Mouse (Mus musculus) urinary bladder, postnatal 10 days (tissue): ENCODE results near the gene Med29.
"Not testable (repeated sequence)": the region's sequence is repeated elsewhere in the genome, so short reads cannot be mapped to it uniquely, and the experiment has no call there.

Source experiments
- DNase-seq: peaks from one replicate; pipeline ENCODE4 v3.0.0; 2022; ENCODE audit warnings: low spot score

The Med29 gene

DNA sequence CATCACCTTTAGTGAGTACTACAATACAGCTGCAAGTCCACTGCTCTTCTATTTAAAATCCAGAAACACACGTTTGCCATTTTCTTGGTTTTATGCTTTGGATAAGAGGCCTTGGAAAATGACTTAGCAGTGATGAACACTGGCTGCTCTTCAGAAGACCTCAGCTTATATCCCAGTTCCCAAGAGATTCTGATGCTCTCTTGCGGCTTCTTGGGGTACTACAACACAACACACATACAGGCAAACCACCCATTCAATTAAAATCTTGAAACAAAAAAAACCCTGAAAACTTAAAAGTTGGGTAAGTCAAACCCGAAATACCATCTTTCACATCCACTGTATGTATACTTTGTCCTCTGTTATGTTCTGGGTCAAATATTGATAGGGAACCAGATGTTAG is 5.5 kb upstream of the Med29 start:
- no peak for DNase-seq

DNA sequence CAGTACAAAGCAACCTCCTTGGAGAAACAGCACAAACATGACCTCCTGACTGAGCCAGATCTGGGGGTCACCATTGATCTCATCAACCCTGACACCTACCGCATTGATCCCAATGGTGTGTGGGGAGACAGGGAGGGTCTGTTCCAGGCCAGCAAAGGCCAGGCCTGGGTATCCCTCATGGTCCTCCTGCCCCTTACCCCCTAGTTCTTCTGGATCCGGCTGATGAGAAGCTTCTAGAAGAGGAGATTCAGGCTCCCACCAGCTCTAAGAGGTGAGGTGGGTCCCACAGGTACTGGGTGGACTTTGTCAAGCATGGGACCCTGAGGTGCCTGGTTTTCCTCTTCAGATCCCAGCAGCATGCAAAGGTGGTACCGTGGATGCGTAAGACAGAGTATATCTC is 2.9 kb upstream of the Med29 start:
- no peak for DNase-seq

DNA sequence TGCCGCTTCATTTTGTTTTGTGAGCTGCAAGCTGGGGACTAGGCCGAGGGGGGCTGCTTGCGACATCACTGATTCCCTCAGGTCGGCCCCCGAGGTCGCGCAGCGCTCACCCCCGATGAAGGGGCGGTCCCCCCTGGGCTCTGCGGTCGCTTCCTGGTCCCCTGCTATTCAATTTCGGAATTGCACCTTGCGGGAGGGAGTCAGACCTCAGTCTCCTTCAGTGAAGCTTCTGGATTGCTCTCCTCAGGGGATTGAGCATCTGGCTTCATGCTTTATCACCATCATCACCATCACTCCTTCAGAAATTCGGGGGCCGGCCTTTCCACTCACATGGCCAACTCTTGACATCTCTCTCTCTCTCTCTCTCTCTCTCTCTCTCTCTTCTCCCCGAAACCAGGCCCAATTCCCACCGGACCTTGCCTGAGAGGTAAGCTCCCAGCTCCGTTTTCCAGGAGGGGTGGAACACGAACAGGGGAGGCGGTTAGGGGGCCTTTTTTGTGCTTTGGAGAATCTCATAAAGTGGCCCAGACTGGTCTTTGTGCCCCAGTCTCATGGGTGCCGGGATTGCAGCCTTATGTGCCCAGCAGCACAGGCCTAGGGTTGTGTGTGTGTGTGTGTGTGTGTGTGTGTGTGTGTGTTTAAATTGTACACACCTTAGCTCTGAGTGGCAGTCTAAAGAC is 904 bp upstream of the Med29 start:
- DNase-seq = no peak

DNA sequence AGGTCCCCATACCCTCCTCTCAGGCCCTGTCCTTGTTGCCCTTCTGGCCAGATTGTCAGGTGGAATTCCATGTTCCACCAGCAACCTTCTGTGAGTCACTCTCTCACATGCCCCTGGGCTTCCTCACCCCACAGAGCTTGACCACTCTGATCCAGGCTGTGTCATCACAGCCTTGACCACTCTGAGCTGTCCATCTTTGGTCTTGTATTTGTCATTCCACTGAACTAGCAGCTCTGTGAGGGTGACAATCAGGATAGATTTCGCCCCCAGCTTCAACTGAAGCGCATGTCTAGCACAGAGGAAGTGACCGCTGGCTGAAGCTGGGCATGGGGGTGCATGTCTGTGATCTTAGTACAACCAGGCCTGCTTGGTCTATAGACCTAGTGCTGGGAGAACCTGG is 2.2 kb downstream of the Med29 start:
- DNase-seq = no peak

DNA sequence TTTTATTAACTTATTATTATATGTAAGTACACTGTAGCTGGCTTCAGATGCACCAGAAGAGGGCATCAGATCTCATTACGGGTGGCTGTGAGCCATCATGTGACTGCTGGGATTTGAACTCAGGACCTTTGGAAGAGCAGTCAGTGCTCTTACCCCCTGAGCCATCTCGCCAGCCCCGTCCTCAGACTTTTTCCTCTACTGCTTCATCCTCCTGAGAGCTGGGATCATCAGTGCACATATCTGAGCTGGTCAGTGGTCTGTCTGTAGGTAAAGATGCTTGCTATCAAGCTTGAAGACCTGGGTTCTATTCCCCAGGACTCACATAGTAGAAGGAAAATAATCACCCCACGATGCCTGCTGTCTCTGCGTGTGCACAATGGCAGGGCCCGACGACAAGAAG is 5.1 kb downstream of the Med29 start:
- DNase-seq = not testable (repeated sequence)

DNA sequence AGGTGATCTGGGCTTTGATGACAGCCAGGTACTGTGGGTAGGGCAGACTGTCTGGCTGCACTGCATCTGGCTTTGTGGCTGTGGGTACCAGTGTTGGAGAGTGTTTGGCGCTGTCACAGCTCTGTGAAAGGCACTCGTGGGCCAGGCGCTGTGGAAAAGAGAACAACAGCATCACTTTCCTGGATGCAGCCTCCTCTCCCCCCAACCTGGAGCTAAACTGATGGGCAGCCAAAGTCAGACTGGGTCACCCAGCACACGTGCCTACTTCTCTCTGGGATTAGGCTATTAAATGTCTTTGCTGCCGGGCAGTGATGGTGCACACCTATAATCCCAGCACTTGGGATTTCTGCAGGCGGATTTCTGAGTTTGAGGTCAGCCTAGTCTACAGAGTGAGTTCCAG is 5.6 kb downstream of the Med29 start:
- not testable (repeated sequence) for DNase-seq

DNA sequence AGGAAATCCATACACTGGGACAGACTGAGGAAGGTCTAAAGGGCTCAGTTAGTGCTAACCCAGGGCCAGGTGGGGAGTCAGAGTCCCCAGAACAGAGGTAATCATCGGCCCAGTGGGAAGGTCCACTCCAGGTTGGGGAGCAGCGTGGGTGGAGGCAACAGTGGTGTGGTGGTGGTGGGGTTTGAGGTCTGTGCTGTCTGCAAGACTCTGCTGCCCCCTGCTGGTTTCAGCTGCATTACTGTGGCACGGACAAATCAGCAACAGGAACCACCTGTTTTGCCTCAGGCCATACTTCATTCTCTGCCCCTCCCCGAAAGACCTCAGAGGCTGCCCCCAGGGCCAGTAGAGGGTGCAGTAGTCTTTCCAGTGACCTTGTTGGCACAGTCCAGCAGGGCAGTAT is 6.0 kb downstream of the Med29 start:
- no peak for DNase-seq

DNA sequence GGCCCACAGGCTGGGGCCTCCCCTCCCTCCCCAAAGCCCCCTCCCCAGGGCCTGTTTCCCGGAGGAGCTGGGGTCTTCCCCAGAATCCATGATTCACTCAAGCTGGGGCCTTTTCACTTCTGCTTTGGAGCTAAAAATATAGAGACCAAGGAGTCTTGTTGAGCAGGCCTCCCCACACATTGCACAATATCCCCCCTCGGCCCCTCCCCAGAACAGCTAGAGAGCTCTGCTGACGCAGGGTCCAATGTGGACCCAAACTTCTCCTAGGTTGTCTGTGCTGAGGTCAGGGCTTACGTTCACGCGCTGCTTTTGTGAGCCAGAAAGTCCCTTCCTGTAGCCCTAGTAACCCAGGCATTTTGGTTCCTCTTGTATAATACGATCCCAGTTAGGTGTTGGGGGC is 6.5 kb downstream of the Med29 start:
- no peak for DNase-seq

DNA sequence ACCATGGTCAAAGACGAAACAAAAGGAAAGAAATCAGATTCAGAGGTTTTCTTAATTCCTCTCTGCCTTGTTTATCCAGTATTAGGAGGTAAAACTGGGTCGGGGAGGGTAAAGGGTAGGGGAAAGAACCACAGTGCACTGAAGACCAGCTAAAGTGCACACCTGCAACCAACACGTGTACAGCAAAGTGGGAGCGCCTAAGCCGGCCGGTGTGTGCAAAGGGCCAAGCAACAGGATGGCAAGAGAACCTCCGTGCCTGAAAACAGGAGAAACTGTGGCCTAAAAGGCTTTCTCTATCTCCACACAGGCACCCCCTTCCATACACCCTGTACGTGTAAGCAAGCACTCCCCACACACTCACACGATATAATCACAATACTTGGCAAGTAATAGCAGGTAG is 7.3 kb downstream of the Med29 start:
- no peak for DNase-seq

DNA sequence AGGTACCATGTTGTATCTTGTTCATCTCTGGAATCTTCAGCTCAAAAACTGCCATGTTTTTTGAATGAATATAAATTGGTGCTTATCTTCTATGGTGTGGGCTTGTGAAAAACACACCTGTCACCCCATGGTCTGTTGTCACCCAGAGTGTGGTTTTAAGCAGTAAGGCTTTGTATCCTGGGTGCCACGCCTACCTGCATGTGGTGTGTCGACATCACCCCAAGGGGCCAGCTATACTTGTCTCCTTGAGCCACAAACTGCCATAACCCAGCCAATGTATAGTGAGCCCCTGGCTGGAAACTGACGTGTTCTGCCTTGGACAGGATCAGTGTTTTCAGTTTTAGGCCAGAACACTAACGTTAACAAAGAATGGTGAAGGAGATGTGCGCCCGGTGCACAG is 8.3 kb downstream of the Med29 start:
- no peak for DNase-seq

DNA sequence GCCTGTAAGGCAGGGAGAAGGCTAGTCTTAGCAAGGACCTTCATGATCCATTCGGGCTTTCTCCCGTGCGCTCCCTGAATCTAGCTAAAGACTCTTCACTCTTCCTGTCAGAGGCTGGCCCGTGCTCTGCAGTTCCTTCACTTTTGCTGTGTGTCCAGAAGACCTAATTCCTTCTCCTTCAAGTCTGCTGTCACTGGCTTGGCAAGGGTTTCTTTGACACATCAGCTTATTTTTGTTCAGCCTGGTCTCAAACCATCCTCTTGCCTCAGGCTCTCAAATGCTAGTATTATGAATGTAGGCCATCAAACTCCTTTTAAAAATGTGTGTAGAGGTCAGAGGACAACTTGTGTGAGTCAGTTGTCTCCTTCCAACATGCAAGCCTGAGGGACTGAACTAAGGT is 8.9 kb downstream of the Med29 start:
- DNase-seq = no peak

DNA sequence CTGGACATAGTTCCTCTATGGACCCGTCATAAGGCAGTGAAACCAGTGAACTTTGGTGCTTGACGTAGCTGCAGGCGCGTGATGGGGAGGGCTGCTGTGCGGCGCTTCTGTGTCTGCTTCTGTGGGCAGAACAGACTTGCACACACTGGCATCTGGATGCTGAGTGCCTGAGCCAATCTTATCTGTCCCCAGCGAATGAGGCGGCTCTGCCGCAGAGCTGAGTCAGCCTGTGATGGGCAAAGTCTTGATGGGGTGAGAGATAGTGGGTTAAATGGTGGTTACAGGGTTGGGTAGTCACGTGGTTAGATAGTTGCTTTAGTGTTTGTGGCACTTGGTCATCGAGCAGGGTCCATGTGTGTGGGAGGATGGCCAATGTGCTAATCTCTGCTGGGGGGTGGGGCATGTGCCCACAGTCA is 9.5 kb downstream of the Med29 start:
- no peak for DNase-seq

DNA sequence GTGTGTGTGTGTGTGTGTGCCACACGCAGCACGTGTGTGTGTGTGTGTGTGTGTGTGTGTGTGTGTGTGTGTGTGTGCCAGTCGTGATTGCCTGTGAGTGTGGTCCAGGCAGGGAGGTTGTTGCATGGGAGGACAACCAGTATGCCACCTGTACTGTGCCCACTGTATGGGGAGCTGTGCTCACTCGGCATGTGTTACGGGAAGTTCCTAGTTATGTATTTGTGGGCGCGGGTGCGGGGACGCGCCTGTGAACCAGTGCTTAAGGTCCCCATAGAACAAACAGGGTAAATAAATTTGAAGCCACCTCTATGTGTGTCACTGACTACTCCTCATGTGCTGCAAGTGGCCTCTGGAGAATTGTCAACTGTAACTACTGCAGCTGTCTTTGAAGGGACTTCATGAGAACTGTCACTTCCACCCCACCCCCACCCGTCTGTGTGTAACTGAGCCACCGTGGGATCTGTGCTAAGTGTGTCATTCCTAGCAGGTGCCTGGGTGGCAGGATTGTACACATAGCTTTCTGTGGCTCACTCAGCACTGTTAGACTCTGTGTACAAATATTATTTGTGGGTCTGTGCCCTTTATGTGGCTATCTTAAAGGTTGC is 10.1 kb downstream of the Med29 start:
- no peak for DNase-seq

DNA sequence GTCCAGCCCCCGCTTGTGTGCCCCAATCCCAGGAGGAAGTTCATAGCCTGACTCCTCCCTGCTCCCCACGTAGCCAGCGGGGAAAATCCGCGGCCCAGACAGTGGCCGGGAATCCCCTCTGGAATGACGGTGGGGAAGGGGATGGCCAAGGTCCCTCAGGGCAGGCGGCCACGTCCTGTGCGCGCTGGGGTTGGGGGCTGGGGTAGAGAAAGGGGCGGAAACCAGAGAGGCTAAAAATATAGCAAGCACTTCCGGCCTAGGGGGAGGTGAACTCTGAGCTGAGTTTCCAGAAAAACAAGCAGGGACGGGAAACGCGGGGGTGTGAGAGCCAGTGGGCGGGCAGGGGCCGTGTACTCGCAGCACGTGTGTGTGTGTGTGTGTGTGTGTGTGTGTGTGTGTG is 10.6 kb downstream of the Med29 start:
- DNase-seq = no peak

DNA sequence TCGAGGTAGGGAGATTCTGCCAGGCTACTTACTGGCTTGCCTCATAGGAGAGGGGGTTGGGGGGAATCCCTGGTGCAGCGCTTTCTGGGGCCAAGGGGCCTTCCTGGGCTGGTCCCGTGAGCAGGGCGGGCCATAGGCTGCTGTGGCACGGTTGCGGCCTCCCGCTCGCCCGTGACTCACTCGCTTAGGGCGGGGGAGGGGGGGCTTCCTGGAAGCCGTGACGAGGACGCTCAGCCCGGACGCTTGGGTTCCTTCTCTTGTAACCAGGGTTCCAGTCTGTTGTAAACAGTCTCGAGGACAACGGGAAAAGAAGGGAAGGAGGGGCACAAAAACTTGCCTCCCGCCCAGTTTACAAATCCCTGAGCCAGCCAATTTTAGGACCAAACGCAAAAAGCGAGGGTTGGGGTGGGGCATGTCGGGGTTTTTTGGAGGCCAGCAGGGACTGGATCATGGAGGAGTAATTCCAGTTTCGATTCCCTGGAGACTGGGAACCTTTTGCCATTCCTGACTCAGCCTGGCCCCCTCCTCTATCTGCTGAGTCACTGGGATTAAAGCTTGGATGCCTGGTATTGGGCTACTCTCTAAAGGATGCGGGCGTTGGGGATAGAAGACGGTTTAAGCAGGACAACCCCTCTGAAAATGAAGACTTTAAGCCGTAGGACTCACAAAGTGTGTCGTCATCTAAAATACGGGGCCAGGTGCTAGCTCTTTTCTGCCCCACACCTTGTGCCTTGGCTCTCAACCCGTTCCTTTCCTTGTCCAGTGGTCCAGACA is 11.3 kb downstream of the Med29 start:
- no peak for DNase-seq

DNA sequence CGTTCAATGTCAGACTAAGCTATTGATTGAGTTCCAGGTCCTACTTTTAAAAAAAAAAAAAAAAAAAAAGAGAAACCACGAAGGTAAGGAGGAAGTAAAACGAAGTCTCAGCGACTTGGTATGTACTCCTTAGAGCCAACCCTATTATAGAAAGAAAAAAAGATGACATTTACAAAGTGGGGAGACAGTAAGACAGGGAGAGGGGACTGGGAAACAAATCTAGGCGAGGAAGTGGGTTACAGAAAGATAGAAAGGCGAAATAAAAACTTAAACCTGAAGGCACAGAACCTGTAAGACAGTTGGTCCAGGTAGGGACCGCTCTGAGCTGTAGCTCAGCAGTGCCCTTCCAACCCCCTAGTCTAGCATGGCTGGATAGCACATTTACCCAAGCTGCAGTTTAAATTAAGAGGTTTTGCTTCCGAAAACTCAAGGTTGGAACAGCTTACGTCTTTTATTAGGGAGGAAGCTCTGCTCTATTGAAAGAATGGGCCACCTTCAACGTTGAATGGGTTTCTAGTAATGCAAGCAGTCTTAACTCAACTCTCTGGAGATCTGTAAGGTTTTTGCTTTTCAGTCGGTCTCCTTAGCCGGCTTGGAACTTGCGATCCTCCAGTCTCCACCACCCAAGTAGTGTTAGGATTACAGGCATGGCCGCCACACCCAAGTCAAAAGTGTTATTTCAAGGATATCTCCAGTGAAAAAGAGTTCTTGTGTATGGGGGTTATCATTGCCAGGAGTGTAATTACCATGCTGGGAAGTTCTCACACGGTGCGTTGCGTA is 12.1 kb downstream of the Med29 start, which contains the start of gene Zfp36:
Zfp36 (minus strand) TSS at position 17 of the 780 bp plus-strand sequence.
- DNase-seq = no peak

DNA sequence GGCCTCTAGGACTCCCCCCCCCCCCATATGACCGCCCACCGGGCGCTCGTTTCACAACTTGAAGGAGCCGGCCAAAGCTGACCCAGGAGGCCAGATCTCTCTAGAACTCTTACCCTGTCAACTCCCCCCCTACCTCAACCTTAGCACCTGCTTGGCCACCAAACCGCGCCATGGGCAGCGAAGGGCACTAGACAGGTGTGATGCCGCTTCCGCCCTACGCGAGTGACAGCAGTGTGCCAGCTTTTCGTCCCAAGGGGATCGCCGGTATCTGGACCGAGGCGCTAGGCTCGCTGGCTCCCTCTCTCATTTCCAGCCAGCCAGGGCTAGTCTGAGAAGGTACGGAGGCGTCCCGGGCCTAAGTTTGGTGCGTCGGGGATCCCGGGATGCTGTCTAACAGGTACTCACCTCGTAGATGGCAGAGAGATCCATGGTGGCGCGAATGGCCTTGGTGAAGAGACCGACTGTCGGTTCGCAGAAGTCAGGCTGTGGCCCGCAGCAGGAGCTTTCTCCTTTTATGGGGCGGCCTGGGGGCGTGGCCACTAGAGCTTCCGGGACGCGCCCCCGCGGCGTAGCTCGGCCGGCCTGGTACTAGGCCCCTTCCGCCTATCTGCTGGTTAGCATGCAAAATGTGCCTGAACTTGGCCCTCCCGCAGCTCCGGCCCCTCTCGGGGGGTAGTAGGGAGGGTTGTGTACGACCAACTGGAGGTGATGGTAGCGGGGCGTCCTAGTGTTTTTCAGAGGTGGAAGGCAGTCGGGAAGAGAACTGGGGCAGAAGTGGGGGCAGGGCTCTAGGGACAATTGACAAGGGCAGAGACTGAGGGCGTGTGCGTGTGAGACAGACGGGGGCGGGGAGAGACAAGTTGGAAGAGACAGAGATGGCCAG is 13.5 kb downstream of the Med29 start:
- DNase-seq = peak; percentile 87

DNA sequence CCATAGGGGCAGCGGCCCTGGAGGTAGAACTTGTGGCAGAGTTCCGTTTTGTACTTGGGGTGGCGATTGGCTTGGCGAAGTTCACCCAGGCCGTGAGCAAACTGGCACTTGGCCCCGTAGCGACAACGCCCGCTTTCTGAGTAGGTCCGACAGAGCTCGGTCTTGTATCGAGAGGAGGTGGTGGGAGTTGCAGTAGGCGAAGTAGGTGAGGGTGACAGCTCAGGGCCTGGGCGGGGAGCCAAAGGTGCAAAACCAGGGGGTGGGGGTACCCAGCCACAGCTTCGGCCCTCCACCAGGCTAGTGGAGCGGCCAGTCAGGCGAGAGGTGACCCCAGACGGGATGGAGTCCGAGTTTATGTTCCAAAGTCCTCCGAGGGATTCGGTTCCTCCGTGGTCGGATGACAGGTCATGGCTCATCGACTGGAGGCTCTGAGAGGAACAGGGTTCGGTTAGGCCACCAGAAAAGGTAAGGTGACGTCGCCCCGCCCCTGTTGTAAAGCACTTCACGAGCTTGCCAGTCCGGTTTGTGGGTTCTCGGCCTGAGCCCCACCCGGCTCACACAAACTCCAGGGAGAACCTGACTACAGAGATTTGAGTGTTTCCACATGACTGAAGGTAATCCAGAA is 14.3 kb downstream of the Med29 start:
- DNase-seq = no peak

DNA sequence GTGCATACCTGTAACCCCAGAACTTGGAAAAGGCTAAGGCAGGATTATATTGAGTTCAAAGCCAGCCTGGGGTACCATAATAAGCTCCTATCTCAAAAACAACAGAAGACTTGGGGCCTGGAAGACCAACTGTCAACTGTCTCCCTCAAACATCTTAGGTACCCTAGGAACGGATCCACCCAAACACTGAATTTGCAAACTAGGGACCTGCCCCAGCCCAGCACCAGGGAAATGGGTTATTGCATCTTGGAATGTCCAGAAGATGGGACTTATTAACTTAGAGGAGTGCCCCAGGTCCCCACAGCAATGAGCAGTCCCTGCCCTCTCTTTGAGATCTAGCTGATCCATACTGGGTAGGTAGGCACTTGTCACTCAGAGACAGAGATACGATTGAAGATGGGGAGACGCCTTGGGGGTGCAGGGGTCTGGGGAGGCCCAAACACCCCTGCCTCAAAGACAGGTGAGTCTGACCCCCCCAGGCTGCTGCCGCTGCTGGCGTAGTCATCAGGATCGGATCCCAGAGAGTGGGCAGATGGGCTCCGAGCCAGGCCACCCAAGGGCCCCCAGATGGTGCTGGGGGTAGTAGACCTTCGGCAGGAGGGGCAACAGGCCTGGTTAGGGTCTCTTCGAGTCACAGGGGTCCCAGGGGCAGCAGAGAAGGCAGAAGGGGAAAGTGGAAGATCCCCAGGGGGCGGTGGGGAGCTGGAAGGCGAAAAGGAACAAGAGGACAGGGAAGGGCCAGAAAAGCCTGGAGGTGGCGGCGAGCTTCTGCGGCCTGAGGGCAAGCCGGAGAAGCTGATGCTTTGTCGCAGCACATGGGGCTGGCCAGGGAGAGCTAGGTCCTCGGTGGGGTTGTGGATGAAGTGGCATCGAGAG is 15.1 kb downstream of the Med29 start:
- no peak for DNase-seq
